Mouse (Mus musculus): ENCODE measurements around the gene Aox2. TPM values are rescaled to one million over a fixed set of nuclear protein-coding genes. Genes with fewer than 3 reads are reported as not detected.

Aox2 gene
- not detected in 2 replicates for total RNA-seq (2014; fragmentation: Nextera tagmentation)
- total RNA-seq (2017) = not detected in 2 replicates

DNA sequence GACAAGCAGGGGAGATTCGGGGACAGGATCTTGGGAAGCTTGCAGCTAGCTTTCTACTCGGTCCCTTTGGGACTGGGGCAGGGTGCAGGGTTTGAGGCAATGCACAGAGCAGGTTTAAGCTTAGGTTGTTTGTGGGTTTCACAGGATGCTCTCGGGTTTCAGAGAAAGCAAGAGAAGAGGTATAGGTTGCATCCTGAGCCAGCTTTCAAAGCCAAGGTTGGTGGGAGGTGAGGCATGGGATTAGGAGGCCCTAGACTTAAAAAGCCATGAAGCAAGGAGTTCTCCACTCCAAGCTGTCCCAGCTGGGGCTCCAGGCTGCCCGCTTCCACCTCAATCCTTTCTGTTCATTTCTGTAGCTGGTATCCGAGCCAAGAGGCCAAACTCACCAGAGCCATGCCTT lies at the start of gene Aox2:
Gene Aox2 (plus strand): TSS at position 301 of the 400 bp plus-strand sequence.
- ATAC-seq (replicated peaks; ENCODE audit: low FRiP score, low TSS enrichment, poor library complexity, severe bottlenecking) = no peak

DNA sequence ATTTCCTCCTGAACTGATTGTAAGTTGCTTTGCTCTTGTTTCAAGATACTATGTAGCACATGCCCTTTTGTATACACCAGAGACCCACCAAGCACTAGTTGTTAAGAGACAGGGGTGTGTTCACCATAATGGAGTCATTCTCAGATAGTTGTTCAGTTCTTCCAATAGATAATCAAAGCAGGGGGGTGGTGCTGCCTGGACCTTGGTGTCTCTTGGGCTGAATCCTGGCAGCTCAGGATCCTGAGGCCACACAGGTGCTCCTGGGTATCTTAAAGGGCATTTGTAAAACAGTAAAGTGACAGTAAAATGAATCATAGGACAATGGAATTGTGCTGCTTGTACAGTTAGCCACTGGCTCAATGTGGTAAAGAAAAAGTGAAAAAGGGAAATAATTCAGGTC lies 49.2 kb upstream of the Aox2 start:
- ATAC-seq (replicated peaks; ENCODE audit: low FRiP score, low TSS enrichment, poor library complexity, severe bottlenecking) = no peak

DNA sequence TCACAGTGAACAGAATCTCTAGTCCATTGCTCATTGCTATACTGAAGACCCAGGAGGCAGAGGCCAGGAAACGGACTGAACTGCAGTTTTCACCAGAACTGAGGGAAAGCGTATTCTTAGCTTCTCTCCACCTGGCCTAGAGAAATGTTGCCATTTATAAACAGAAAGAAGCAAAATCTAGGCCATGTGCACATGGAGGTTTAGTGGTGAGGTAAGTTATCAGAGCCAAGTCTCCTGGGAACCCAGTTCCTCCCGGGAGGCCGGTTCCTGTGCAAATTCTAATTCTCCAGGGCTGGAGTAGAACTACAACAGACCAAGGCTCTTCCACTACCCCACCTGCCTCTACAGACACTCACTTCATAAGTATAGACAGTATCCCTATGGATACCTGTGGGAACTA lies 48.4 kb upstream of the Aox2 start:
- no peak for ATAC-seq (replicated peaks; ENCODE audit: low FRiP score, low TSS enrichment, poor library complexity, severe bottlenecking)

DNA sequence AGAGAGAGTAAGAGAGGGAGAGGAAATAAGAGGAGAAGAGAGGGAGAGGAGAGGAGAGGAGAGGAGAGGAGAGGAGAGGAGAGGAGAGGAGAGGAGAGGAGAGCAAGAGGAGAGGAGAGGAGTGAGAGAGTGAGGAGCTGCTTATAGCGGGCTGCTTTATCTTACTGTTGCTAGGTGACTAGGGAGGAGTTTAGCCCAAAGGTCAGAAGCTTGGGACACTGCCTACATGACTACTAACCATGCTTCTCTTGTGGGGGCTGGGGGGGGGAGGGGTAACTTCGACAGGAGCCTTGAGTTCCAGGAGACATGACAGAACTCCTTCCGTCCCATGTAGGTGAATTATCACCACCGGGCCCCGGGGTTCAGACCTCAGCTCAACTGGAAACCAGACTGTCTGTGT lies 47.6 kb upstream of the Aox2 start:
- no peak for ATAC-seq (replicated peaks; ENCODE audit: low FRiP score, low TSS enrichment, poor library complexity, severe bottlenecking)

DNA sequence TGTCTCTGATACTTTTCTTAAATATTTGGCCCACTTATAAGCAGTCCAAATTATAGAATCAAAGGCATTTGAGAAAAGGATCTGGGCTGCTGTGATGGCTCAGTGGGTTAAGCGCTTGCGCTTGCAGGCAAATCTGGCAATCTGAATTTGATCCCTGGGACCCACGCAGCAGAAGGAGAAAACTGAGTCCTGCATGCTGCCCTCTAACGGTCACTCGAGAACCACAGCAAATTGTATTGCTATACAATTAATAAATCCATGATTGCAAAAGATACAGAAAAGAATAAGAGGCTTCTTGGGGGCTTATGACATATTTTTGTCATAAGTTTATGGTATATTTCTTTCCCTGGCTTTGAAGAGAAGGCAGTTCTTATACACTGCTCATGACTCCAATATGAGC lies 42.7 kb upstream of the Aox2 start:
- no peak for ATAC-seq (replicated peaks; ENCODE audit: low FRiP score, low TSS enrichment, poor library complexity, severe bottlenecking)

DNA sequence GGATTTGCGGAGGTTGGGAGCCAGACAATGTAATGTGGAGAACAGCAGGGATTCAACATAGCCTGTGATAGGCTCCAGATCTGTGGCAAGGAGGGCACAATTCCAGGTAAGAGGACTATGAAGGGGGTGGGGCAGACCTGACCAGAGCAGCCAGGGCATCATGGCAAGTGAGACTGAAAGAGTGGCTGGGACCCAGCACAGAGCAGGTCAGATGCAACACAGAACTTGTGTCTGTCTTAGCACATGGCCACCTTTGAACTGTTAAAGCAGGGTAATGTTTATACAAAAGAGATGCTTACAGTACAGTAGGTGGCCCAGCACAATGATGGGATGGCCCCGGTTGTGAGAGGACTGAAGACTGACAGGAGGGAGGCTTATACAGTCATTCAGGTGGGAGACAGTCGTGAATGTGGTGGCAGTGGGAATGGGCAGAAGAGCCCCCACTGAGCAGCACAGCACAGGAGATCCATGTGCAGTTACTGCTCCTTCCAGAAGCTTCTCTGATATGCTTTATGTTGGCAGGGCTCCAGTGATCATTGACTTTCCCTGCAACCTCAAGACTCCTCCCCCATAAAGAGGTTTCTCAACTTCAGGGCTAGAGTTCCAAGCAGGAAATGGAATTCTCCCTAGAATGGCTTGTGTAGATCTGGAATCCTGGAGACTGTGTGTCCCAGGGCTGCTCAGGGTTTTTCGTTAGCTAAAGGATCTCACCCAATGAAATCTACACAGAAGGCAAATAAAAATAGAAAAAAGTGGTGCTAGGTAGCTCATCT lies 40.4 kb upstream of the Aox2 start:
- ATAC-seq (replicated peaks; ENCODE audit: low FRiP score, low TSS enrichment, poor library complexity, severe bottlenecking) = peak; percentile 29; the same call in 1 of the 2 replicates

DNA sequence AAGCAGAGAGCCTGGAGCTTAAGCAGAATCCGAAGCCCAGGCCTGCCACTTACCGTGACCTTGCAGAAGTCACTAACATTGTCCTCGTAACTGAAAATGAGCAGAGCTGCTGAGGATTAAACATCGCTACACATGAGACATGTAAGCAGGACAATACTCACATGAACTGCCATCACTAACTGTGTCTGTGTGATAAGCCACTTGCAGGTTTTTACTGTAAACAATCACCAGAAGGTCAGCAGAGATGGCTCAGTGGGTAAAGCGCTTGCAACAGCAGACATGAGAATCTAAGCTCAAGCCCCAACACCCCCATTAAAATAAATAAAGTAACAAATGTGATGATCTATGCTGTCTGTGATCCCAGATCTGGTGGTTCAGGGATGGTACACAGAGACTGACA lies 39.7 kb upstream of the Aox2 start:
- peak; percentile 90 for ATAC-seq (replicated peaks; ENCODE audit: low FRiP score, low TSS enrichment, poor library complexity, severe bottlenecking)

DNA sequence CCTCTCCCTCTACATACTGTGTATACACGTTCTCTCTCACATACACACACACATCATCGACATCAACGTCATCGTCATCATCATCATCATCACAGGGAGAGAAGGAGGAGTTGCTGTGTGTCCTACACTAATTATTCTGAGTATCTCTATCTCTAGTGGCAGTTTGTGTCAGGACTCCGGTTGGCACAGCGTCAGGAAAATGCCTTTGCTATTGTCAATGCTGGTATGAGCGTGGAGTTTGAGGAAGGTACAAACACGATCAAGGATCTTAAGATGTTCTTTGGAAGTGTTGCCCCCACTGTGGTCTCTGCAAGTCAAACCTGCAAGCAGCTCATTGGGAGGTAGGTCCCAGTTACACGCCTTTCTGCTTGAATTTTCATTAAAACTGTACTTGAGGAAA lies 39.2 kb upstream of the Aox2 start:
- peak; percentile 22; the same call in 1 of the 2 replicates for ATAC-seq (replicated peaks; ENCODE audit: low FRiP score, low TSS enrichment, poor library complexity, severe bottlenecking)

DNA sequence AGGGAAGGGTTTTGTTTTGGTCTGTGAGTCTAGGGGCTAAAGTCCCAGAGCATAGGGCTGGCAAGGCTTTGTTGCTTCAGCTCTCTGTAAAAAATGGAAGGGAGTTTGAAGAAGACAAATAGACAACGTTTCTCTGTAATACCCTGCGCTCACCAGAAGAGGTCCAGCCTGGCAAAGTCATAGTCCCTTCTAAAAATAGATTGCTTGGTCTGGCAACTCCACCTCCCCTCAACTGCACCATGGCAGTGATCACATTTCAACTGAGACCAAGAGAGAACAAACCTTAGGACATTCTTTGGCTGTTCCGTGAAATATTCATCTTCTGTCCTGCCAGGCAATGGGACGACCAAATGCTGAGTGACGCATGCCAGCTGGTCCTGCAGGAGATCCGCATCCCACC lies 37.8 kb upstream of the Aox2 start:
- ATAC-seq (replicated peaks; ENCODE audit: low FRiP score, low TSS enrichment, poor library complexity, severe bottlenecking) = peak; percentile 50; the same call in 1 of the 2 replicates

DNA sequence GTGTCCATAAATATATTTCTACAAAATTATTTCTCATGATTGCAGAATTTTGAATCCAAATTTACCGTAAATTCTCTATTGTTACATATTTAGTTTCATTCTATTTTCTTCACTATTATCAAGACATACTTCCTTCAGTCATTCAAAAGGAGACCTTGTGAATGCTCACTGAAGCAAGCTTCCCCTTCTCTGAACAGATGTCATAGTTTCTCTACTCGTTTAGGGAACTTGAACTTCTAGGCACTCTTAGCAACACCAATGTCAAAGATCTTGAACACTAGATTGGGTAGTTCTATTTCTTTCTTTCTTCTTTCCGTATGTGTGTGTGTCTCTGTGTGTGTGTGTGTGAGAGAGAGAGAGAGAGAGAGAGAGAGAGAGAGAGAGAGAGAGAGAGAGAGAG lies 33.6 kb upstream of the Aox2 start:
- ATAC-seq (replicated peaks; ENCODE audit: low FRiP score, low TSS enrichment, poor library complexity, severe bottlenecking) = no peak

DNA sequence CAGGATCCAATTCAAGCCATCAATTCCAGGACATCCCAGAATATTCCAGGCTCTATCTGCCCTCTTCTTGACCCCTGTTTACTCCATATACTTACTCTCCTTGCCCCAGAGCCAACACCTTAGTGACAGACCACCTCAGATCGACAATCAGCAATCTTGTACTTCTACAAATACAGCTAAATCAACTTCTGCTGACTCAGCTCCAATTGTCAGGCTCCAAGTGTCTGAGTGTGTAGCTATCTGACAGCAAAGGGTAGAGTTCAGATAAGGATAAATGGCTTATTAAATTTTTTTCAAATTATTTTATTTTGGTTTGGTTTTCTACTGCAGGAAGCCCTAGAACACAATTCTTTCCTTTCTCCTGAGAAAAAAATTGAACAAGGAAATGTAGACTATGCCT lies 29.6 kb upstream of the Aox2 start:
- ATAC-seq (replicated peaks; ENCODE audit: low FRiP score, low TSS enrichment, poor library complexity, severe bottlenecking) = no peak

DNA sequence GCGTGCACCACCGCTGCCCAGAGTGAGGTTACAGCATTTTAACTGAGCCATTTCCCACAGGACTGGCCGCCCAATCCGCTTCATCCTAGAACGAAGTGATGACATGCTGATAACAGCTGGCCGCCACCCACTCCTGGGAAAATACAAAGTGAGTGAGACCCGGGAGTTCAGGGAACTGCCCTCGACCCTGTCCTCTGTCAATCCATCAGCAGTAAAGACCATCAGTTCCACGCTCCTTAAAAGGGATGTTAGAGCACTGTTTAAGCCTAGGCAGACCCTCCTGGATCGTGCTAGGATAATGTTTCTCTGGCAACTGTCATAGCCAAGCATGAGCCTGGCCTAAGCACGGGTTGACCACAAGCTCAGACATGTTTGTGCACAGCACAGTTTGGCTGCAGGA lies 24.7 kb upstream of the Aox2 start:
- ATAC-seq (replicated peaks; ENCODE audit: low FRiP score, low TSS enrichment, poor library complexity, severe bottlenecking) = no peak

DNA sequence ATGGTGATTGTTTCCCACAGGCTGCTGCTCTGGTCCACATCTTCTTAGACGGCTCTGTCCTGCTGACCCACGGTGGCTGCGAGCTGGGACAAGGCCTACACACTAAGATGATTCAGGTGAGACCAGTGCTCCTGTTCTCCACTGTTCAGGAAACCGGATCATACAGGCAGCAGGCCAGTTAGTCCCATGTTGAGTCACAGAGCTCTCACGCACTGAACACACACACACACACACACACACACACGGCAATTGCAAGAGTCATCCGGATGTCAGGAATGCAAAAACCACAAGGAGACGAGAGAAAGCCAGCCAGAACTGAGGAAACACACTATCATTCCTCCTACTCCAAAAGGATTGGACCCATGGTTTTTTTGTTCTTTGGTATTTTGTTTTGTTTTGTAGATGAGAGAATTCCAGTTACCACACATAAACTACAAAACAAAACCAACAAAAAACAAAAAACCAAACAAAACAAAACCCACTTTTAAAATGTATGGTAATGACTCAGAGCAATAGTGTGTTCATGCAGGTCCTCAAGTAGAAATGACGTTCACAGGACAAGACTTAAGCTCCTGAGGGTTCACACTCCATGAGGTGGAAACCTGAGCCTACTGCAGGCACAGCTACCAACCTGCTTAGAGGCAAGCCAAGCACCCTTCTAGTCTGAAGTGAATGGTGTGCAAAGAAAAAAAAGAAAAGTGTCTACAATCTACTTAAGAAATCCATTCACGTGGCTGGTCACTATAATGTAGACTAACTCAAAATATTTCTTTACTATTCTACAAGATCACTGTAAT lies 20.7 kb upstream of the Aox2 start:
- ATAC-seq (replicated peaks; ENCODE audit: low FRiP score, low TSS enrichment, poor library complexity, severe bottlenecking) = no peak

DNA sequence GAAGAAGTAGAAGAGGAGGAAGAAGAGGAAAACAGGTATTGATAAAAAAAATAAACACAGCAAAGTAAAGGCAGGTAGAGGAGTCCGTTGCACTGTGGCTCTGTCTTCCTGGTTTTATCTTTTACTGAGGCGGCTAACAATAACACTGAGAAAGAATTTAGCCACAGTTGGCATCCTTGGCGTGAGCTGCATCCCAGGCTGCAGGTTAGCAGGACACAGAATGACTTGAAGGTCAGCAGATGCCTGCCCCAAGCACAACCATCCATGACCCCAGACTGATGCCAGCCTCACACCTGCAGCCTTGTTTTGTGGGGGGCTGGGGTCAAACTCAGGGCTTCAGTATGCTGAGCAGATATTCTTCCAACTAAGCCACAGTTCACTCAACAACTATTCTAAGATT lies 17.8 kb upstream of the Aox2 start:
- no peak for ATAC-seq (replicated peaks; ENCODE audit: low FRiP score, low TSS enrichment, poor library complexity, severe bottlenecking)

DNA sequence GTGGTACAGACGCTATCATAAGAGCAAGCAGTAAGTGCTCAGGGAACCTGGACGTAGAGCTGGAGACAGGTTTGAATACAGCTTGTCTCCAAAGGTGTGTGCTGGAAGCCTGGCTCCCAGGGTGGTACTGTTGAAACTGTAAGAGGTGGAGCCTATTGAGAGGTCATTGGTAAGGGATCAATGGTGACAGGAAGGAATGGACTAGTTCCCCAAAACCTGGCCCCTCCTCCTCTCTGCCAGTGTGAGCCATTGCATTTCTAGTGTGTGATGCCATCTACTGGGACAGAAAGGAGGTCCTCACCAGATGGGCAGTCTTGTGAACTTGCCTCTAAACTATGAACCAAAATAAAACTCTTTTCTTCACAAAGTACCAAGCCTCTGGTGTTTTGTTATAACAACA lies 9.9 kb upstream of the Aox2 start:
- no peak for ATAC-seq (replicated peaks; ENCODE audit: low FRiP score, low TSS enrichment, poor library complexity, severe bottlenecking)

DNA sequence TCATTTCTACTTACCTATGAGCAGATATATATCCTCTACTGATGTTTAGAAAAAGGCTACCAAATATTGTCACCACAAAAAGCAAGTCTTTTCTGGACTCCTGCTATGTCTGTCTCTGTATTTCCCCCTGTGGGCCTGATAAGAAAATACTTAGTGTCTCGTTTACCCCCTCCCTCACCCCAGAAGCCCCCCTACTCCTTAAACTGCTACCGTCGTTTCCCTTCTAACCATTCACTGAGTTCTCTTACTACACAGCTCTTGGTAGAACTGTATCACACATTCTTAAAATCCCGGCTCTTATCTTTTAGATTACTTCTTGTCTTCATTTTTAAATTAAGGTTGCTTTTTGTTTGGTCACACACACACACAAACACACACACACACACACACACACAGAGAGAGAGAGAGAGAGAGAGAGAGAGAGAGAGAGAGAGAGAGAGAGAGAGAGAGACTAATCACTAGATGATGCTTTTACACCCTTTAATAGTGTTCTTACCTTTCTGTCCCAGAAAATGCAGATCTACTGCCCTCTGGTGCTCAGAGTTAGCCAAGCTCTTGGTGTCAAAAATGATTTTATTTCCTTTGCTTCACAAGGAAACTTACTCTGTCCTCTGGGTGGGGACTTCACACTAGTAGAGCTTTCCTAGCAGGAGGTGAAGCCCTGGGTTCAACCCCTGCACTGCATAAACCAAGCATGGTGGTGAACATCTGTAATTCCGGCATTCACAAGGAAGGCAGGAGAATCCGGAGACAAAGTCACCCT lies 7.1 kb upstream of the Aox2 start:
- peak; percentile 59; the same call in 1 of the 2 replicates for ATAC-seq (replicated peaks; ENCODE audit: low FRiP score, low TSS enrichment, poor library complexity, severe bottlenecking)

DNA sequence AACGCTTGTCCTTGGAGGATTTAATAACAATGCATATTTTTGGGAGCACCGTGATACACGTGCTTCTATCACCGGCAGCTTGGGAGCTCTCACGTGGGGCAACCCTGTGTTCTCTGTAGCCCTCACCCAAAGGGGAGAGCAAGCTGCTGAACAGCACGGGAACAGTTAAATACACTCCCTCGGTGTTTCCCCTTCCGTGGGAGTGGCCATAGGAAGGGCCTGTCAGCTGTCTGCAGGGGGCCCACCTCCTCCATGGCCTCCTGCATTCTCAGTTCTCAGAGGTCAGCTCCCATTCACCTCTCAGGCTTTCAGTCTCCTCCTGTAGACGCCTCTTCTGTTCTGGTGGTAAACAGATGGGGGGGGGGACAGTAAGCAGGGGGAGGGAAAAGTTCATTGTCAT lies 2.2 kb upstream of the Aox2 start:
- no peak for ATAC-seq (replicated peaks; ENCODE audit: low FRiP score, low TSS enrichment, poor library complexity, severe bottlenecking)

DNA sequence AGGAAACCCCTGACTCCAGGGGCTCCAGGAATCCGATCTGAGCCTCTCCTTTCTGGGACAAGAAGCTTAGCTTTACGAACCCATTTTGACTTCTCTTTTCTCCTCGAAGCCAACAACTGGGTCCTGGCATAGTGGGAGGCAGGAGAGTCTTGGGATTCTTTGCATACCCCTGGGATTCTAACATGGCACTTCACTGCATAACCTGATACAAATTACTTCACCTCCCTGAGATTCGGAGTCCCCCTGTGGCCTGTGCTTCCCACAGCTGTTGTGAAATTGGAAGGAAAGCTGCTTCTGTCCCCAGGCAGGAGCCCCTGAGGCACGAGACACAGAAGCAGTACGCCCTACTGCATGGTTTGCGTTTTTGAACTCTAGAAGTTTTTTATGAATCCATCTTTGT lies 387 bp downstream of the Aox2 start:
- ATAC-seq (replicated peaks; ENCODE audit: low FRiP score, low TSS enrichment, poor library complexity, severe bottlenecking) = no peak

DNA sequence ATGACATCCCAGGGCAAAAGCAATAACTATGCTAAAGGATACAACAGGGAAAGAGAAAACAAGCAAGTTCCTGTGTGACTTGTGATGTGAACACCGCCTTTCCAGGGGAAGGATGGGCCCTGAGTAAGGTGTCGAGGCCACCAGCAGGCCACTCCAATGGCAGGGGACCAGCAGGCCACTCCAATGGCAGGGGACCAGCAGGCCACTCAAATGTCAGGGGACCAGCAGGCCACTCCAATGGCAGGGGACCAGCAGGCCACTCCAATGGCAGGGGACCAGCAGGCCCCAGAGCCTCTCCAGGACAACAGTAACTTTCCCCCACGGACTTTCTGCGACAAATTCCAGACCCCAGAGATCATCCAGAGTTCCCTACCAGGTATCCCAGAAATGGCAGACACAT lies 2.3 kb downstream of the Aox2 start:
- ATAC-seq (replicated peaks; ENCODE audit: low FRiP score, low TSS enrichment, poor library complexity, severe bottlenecking) = no peak

DNA sequence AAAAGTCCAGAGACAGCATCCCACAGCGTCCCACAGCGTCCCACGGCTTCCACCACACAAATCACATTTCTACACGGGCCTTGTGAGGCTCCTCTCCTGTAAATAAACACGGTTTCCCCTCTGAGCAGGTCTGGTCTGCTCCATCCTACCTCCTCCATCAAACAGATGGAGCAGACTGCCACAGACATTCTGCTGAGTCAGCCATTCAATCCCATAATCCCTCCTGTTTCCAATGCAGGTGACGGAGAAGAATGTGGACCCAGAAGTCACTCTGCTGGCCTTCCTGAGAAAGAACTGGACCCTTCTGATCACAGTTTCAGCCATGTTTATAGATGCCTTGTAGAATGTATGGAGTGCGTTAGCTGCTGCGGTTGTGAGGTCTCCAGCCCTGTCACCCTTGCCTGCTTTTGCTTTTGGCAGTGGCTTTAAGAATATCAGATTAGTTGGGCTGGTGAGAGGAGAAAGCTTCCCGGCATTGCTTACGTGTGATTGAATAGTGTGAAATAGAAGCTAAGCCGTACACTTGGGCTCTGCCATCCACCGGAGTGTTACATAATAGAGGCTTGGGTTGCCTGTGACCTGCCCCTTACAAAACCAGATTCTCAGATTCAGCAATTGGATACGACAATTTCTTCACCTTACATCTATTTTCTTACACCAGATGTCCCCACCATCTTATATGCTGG lies 3.0 kb downstream of the Aox2 start:
- ATAC-seq (replicated peaks; ENCODE audit: low FRiP score, low TSS enrichment, poor library complexity, severe bottlenecking) = no peak

Measured in megakaryocyte-erythroid progenitor cell, adult 5-6 weeks (primary cell).